Mouse (Mus musculus) layer of hippocampus, adult 18-20 months (tissue): ENCODE measurements around the gene Lrrn3. TPM values are rescaled to one million over a fixed set of nuclear protein-coding genes. Genes with fewer than 3 reads are reported as not detected.

ENCODE experiments used
- DNase-seq, 2 experiments: peaks; one replicate each; pipeline ENCODE4 v3.0.0; 2022; ENCODE audit warnings: low spot score in 2 of 2
- total RNA-seq, 2 experiments: library from RNA; stranded (reverse); gene quantifications; 2 replicates each; pipeline ENCODE4 v1.2.3; 2021

The Lrrn3 gene
- total RNA-seq, 2 experiments from 2014 or later, result 62.9 to 64.9 TPM

GRCm38 (mm10) chr12:41436206-41436985, 49.8 kb downstream of the Lrrn3 start:
- peak; percentile 16 to 74 for DNase-seq

DNA sequence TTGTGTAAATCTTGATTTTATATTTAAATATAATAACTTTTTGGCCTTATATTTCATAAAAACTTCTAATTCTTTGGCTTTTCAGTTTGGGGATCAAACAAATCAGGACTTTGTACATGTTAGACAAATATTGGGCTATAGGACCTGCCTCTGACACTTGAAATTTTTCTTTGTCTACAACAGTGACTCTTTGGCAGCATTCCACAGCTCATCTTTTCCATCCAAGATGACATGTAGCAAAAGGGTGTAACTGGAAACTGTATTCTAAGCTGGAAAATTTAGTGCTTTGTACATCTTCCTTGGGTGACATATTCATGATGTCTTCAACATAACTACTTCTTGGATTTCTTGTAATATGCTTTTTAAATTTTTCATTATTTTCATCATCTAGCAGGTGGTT, 57.4 kb downstream of the Lrrn3 start:
- DNase-seq, result no peak

DNA sequence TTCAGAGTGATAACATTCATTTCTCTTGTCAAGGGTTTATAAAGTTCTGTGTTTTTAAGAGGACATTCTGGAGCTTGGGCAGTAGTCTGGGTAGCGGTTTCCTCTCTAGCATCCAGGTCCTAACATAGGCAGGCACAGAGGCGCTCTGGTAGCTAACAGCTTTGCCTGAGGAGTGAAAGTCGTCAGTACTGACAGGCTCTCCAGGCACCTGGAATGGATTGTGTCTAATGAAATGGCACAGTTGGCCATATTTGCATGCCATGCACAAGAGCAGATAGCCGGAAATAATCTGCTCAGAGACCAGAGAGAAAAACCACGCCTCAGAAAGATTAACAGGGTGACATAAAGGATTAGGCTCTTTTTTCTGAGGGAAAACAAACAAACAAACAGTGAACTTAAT, 58.8 kb downstream of the Lrrn3 start:
- no peak for DNase-seq

DNA sequence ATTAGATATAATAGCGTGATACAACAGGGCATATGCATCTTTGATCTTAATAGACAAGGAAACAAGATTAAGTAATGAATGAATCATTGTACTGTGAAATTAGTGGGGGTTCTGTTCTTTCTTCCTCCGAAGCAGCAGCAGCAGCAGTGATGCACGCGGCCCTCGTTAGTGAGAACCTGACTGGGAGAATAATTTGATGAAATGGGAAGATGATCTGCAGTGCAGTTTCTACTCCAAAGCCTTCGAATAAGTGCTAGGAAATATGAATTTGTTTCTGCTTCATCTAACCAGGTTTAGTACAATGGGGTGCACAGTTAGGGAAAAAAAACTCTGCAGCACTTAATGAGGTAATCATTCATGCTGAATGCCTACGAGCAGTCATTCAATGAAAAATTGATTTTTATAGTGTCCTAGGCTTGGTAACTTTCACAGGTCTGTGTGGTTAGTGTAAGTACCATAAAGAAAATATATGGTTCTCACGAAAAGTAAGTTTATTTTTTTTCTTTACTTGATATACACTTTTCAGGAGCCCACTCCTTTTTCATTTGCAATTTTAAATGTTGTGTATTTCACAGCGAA, 61.0 kb downstream of the Lrrn3 start:
- no peak for DNase-seq

GRCm38 (mm10) chr12:41417961-41418360, 68.3 kb downstream of the Lrrn3 start:
- DNase-seq, result no peak

DNA sequence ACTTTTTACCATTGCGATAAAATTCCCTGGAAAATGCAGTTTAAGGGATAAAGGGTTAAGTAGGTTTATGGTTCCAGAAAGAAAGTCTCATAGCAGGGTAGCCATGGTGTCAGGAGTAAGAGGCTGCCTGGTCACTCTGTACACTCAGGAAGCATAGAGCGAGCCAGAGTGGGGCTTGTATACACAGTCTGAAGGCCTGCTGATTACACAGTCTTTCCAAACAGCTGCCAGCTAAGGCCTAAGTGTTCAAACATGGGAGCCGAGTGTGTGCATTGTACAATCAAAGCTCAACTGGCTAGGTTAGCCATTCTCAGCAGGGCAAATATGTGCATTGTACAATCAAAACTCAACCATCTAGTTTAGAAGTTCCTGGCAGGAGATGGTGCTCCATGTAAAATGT, 69.1 kb downstream of the Lrrn3 start:
- DNase-seq, result no peak

DNA sequence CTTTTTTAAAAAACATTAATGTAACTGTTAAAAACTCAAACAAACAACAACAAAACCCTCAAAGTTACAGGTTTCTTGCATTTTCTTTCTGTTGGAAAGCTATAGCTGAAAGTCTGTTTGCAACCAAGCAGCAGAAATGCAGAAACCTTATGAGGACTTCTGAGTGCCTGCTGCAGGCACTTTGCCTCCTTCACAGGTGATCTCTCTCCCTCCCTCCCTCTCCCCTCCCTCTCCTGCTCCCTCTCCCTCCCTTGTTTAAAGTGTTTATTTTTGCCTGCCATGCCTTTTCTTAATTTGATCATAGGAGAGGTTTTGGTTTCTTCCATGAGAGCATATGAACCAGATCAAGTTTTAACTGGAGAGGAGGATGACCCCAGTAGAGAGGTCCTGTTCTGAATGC, 69.6 kb downstream of the Lrrn3 start:
- no peak for DNase-seq

DNA sequence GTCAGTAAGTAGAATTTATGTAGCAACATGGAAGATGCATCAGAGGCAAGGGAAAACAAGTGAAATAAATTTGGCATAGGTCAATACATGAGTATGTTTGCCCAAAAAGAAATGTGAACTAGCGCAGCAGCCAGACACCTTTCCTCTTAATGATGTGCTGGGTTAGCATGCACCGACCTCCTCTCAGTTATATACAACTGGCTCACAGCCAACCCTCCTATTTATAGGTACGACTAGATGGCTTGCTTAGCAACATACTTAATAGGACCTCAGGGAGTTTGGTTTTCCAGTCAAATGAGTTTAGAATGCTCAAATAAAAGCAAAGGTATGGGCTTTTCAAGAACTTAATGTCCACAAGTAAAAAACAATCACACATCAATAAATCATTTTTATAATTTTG, 76.8 kb downstream of the Lrrn3 start:
- no peak for DNase-seq

DNA sequence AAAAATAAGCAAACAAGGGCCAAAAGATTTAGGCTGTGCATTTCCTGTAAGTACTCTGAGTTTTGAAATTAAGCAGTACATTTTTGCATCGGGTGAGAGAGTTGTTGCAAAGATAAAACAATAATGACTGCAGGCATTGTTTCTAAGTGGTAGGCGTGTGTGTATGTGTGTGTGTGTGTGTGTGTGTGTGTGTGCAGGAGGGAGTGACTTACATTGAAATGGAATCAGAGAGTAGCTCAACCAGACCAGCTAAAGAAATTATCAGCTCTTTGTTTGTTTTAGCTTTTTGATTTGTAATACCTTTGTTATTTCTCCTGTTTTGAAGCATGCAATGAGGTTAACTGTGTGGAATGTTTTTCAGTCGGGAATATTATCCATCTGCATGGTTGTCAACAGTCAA, 84.3 kb downstream of the Lrrn3 start:
- no peak for DNase-seq
